Mouse (Mus musculus) v-Abl transformed pro-B cells (cell line): ENCODE results near the gene Gm20403.
"Not testable (repeated sequence)": the region's sequence is repeated elsewhere in the genome, so short reads cannot be mapped to it uniquely, and the experiment has no call there.

Source experiments
- in situ Hi-C, 2 experiments: fragments of 400-800 bp; cut with MboI; formaldehyde crosslinking; loops; one replicate each; pipeline ENCODE4 v1.15.1; 2025; ENCODE audit not compliant: unreplicated experiment in 2 of 2

Gene Gm20403

GRCm38 (mm10) chr12:54986052-54986717, at the start of gene Gm20403:
Gene Gm20403 (minus strand): TSS chr12:54986529.
- in situ Hi-C loops: no loop called here

- in situ Hi-C loops: no loop called here
Measured at GRCm38 (mm10) chr12:55027088-55027487, 40.8 kb upstream of the Gm20403 start.

- in situ Hi-C loops: no loop called here
Measured at GRCm38 (mm10) chr12:55023284-55023683, 37.0 kb upstream of the Gm20403 start.

- in situ Hi-C loops: no loop called here
Measured at GRCm38 (mm10) chr12:55019421-55019877, 33.1 kb upstream of the Gm20403 start.

GRCm38 (mm10) chr12:55017119-55017721, 30.9 kb upstream of the Gm20403 start:
- in situ Hi-C loops: no loop called here

- in situ Hi-C loops: no loop called here
Measured at GRCm38 (mm10) chr12:55016339-55017118, 30.2 kb upstream of the Gm20403 start.

- in situ Hi-C loops: no loop called here
Measured at GRCm38 (mm10) chr12:55015428-55015827, 29.1 kb upstream of the Gm20403 start.

GRCm38 (mm10) chr12:55013626-55014398, 27.5 kb upstream of the Gm20403 start, which contains the start of gene Baz1a:
Gene Baz1a (minus strand): TSS chr12:55014348.
- in situ Hi-C loops: no loop called here

- in situ Hi-C loops: no loop called here
Measured at GRCm38 (mm10) chr12:55013031-55013430, 26.7 kb upstream of the Gm20403 start.

GRCm38 (mm10) chr12:55007361-55008008, 21.2 kb upstream of the Gm20403 start:
- in situ Hi-C loops: no loop called here

GRCm38 (mm10) chr12:55006071-55006470, 19.7 kb upstream of the Gm20403 start:
- in situ Hi-C loops: no loop called here

- in situ Hi-C loops: no loop called here
Measured at GRCm38 (mm10) chr12:55004396-55004795, 18.1 kb upstream of the Gm20403 start.

- in situ Hi-C loops: no loop called here
Measured at GRCm38 (mm10) chr12:55003843-55004242, 17.5 kb upstream of the Gm20403 start.

- in situ Hi-C loops: not testable (repeated sequence)
Measured at GRCm38 (mm10) chr12:55002532-55002931, 16.2 kb upstream of the Gm20403 start.

- in situ Hi-C loops: no loop called here
Measured at GRCm38 (mm10) chr12:54999016-54999690, 12.8 kb upstream of the Gm20403 start.

GRCm38 (mm10) chr12:54998411-54998810, 12.1 kb upstream of the Gm20403 start:
- in situ Hi-C loops: no loop called here

GRCm38 (mm10) chr12:54996979-54997474, 10.7 kb upstream of the Gm20403 start:
- in situ Hi-C loops: no loop called here

- in situ Hi-C loops: no loop called here
Measured at GRCm38 (mm10) chr12:54995965-54996364, 9.6 kb upstream of the Gm20403 start.

- in situ Hi-C loops: no loop called here
Measured at GRCm38 (mm10) chr12:54994418-54994817, 8.1 kb upstream of the Gm20403 start.

- in situ Hi-C loops: no loop called here
Measured at GRCm38 (mm10) chr12:54994068-54994386, 7.7 kb upstream of the Gm20403 start.
